Mouse (Mus musculus): ENCODE measurements around the gene Dnajc28. TPM values are rescaled to one million over a fixed set of nuclear protein-coding genes. Genes with fewer than 3 reads are reported as not detected.
A peak's percentile ranks its signal among the peaks of the same experiment; 100 is the strongest.
"Not testable (repeated sequence)": the region's sequence is repeated elsewhere in the genome, so short reads cannot be mapped to it uniquely, and the experiment has no call there.

Dnajc28 gene
- polyA plus RNA-seq, 1 experiment from 2014 or later = 4.1 TPM

- H3K9me3 ChIP-seq (ENCODE audit: control insufficient read depth, low read depth, low read length) = no peaks in the 10 kb centered on the region
- H3K4me1 ChIP-seq (ENCODE audit: control insufficient read depth, insufficient read depth, low read length) = peaks cover 10% of the 10 kb centered on the region; the same call in 1 of the 2 replicates
- no peak overlapping the region for H3K27ac ChIP-seq (ENCODE audit: low read length)
- peaks cover 42% of the 10 kb centered on the region for H3K36me3 ChIP-seq (ENCODE audit: control insufficient read depth, insufficient read depth, low read length)
- no peak for ATAC-seq (ENCODE audit: insufficient number of reproducible peaks, insufficient read depth, low FRiP score, low read depth)
- H3K4me3 ChIP-seq (ENCODE audit: low read depth, low read length) = no peak overlapping the region
- H3K27me3 ChIP-seq (ENCODE audit: control insufficient read depth, insufficient read depth, low read length) = no peaks in the 10 kb centered on the region
- WGBS = 95% methylated on average over 3 of the region's 3 CpGs
- H3K9ac ChIP-seq (replicated peaks; ENCODE audit: low read depth, low read length) = no peak overlapping the region
- H3K4me2 ChIP-seq (replicated peaks; ENCODE audit: low read depth, low read length) = no peak overlapping the region
Measured at GRCm38 (mm10) chr16:91652191-91652590, 33.4 kb upstream of the Dnajc28 start.

GRCm38 (mm10) chr16:91649781-91650180 lies 31.0 kb upstream of the Dnajc28 start:
- Histone ChIP-seq H3K9ac (replicated peaks; ENCODE audit: low read depth, low read length) (no peak overlapping the region), H3K27ac (ENCODE audit: low read length) (no peak overlapping the region), H3K9me3 (ENCODE audit: control insufficient read depth, low read depth, low read length) (no peaks in the 10 kb centered on the region), H3K4me1 (ENCODE audit: control insufficient read depth, insufficient read depth, low read length) (peaks cover 12% of the 10 kb centered on the region; the same call in 1 of the 2 replicates), H3K4me3 (ENCODE audit: low read depth, low read length) (no peak overlapping the region), H3K27me3 (ENCODE audit: control insufficient read depth, insufficient read depth, low read length) (no peaks in the 10 kb centered on the region), H3K4me2 (replicated peaks; ENCODE audit: low read depth, low read length) (no peak overlapping the region), H3K36me3 (ENCODE audit: control insufficient read depth, insufficient read depth, low read length) (peaks cover 18% of the 10 kb centered on the region)
- no peak for ATAC-seq (ENCODE audit: insufficient number of reproducible peaks, insufficient read depth, low FRiP score, low read depth)

- Histone ChIP-seq H3K4me1 (ENCODE audit: control insufficient read depth, insufficient read depth, low read length) (peaks cover 18% of the 10 kb centered on the region; the same call in 1 of the 2 replicates), H3K4me2 (replicated peaks; ENCODE audit: low read depth, low read length) (peak overlapping the region; percentile 52), H3K4me3 (ENCODE audit: low read depth, low read length) (peak overlapping the region; percentile 70), H3K27me3 (ENCODE audit: control insufficient read depth, insufficient read depth, low read length) (no peaks in the 10 kb centered on the region), H3K9me3 (ENCODE audit: control insufficient read depth, low read depth, low read length) (no peaks in the 10 kb centered on the region), H3K27ac (ENCODE audit: low read length) (no peak overlapping the region), H3K9ac (replicated peaks; ENCODE audit: low read depth, low read length) (0 out of 2 replicates have a peak overlapping the region, but pooled peaks have one; percentile 11), H3K36me3 (ENCODE audit: control insufficient read depth, insufficient read depth, low read length) (peaks cover 14% of the 10 kb centered on the region)
- no peak for ATAC-seq (ENCODE audit: insufficient number of reproducible peaks, insufficient read depth, low FRiP score, low read depth)
- 57% methylated on average over 3 of the region's 3 CpGs for WGBS
Measured at GRCm38 (mm10) chr16:91649246-91649645, 30.4 kb upstream of the Dnajc28 start.

- peaks cover 18% of the 10 kb centered on the region; the same call in 1 of the 2 replicates for H3K4me1 ChIP-seq (ENCODE audit: control insufficient read depth, insufficient read depth, low read length)
- H3K27me3 ChIP-seq (ENCODE audit: control insufficient read depth, insufficient read depth, low read length) = no peaks in the 10 kb centered on the region
- peak; percentile 53; the same call in 1 of the 2 replicates for ATAC-seq (ENCODE audit: insufficient number of reproducible peaks, insufficient read depth, low FRiP score, low read depth)
- peak overlapping the region; percentile 89 for H3K9ac ChIP-seq (replicated peaks; ENCODE audit: low read depth, low read length)
- peak overlapping the region; percentile 99 for H3K27ac ChIP-seq (ENCODE audit: low read length)
- peak overlapping the region; percentile 70 for H3K4me3 ChIP-seq (ENCODE audit: low read depth, low read length)
- H3K36me3 ChIP-seq (ENCODE audit: control insufficient read depth, insufficient read depth, low read length) = peaks cover 9% of the 10 kb centered on the region
- no peaks in the 10 kb centered on the region for H3K9me3 ChIP-seq (ENCODE audit: control insufficient read depth, low read depth, low read length)
- H3K4me2 ChIP-seq (replicated peaks; ENCODE audit: low read depth, low read length) = peak overlapping the region; percentile 52
- WGBS = under 1% methylated on average over 25 of the region's 25 CpGs
Measured at GRCm38 (mm10) chr16:91648220-91648550, 29.4 kb upstream of the Dnajc28 start.

- Histone ChIP-seq H3K9ac (replicated peaks; ENCODE audit: low read depth, low read length) (peak within 1 kb of the TSS; percentile 89), H3K9me3 (ENCODE audit: control insufficient read depth, low read depth, low read length) (no peaks in the 10 kb centered on the region), H3K4me3 (ENCODE audit: low read depth, low read length) (peak within 1 kb of the TSS; percentile 70), H3K27me3 (ENCODE audit: control insufficient read depth, insufficient read depth, low read length) (no peaks in the 10 kb centered on the region), H3K4me1 (ENCODE audit: control insufficient read depth, insufficient read depth, low read length) (peaks cover 18% of the 10 kb centered on the region; the same call in 1 of the 2 replicates), H3K27ac (ENCODE audit: low read length) (peak within 1 kb of the TSS; percentile 99), H3K36me3 (ENCODE audit: control insufficient read depth, insufficient read depth, low read length) (peaks cover 8% of the 10 kb centered on the region), H3K4me2 (replicated peaks; ENCODE audit: low read depth, low read length) (peak within 1 kb of the TSS; percentile 78)
- peak; percentile 97 for ATAC-seq (ENCODE audit: insufficient number of reproducible peaks, insufficient read depth, low FRiP score, low read depth)
- WGBS = under 1% methylated on average over 68 of the region's 70 CpGs
Measured at GRCm38 (mm10) chr16:91647461-91648219, 28.8 kb upstream of the Dnajc28 start, which contains the start of gene Son. Son (plus strand) TSS chr16:91647506.

GRCm38 (mm10) chr16:91646681-91647419 lies 28.0 kb upstream of the Dnajc28 start, which contains the start of gene Gart:
Gart (minus strand) TSS chr16:91646952.
- Histone ChIP-seq H3K9ac (replicated peaks; ENCODE audit: low read depth, low read length) (peak within 1 kb of the TSS; percentile 89), H3K27me3 (ENCODE audit: control insufficient read depth, insufficient read depth, low read length) (no peaks in the 10 kb centered on the region), H3K4me3 (ENCODE audit: low read depth, low read length) (peak within 1 kb of the TSS; percentile 70), H3K4me1 (ENCODE audit: control insufficient read depth, insufficient read depth, low read length) (peaks cover 13% of the 10 kb centered on the region; the same call in 1 of the 2 replicates), H3K9me3 (ENCODE audit: control insufficient read depth, low read depth, low read length) (no peaks in the 10 kb centered on the region), H3K27ac (ENCODE audit: low read length) (peak within 1 kb of the TSS; percentile 99), H3K36me3 (ENCODE audit: control insufficient read depth, insufficient read depth, low read length) (peaks cover 6% of the 10 kb centered on the region), H3K4me2 (replicated peaks; ENCODE audit: low read depth, low read length) (peak within 1 kb of the TSS; percentile 78)
- under 1% methylated on average over 59 of the region's 59 CpGs for WGBS
- peak; percentile 88 for ATAC-seq (ENCODE audit: insufficient number of reproducible peaks, insufficient read depth, low FRiP score, low read depth)

GRCm38 (mm10) chr16:91645995-91646602 lies 27.3 kb upstream of the Dnajc28 start:
- H3K9me3 ChIP-seq (ENCODE audit: control insufficient read depth, low read depth, low read length) = no peaks in the 10 kb centered on the region
- peak overlapping the region; percentile 99; the same call in 1 of the 2 replicates for H3K27ac ChIP-seq (ENCODE audit: low read length)
- 1% methylated on average over 11 of the region's 11 CpGs for WGBS
- H3K4me1 ChIP-seq (ENCODE audit: control insufficient read depth, insufficient read depth, low read length) = peaks cover 13% of the 10 kb centered on the region; the same call in 1 of the 2 replicates
- peaks cover 13% of the 10 kb centered on the region for H3K36me3 ChIP-seq (ENCODE audit: control insufficient read depth, insufficient read depth, low read length)
- no peaks in the 10 kb centered on the region for H3K27me3 ChIP-seq (ENCODE audit: control insufficient read depth, insufficient read depth, low read length)
- peak overlapping the region; percentile 70 for H3K4me3 ChIP-seq (ENCODE audit: low read depth, low read length)
- H3K9ac ChIP-seq (replicated peaks; ENCODE audit: low read depth, low read length) = peak overlapping the region; percentile 23
- H3K4me2 ChIP-seq (replicated peaks; ENCODE audit: low read depth, low read length) = peak overlapping the region; percentile 78
- no peak for ATAC-seq (ENCODE audit: insufficient number of reproducible peaks, insufficient read depth, low FRiP score, low read depth)

- H3K4me1 ChIP-seq (ENCODE audit: control insufficient read depth, insufficient read depth, low read length) = peaks cover 13% of the 10 kb centered on the region; the same call in 1 of the 2 replicates
- no CpG with 5 or more reads among the region's 2 CpGs for WGBS
- not testable (repeated sequence) for H3K9me3 ChIP-seq (ENCODE audit: control insufficient read depth, low read depth, low read length); ATAC-seq (ENCODE audit: insufficient number of reproducible peaks, insufficient read depth, low FRiP score, low read depth); H3K9ac ChIP-seq (replicated peaks; ENCODE audit: low read depth, low read length); H3K4me3 ChIP-seq (ENCODE audit: low read depth, low read length); H3K27ac ChIP-seq (ENCODE audit: low read length); H3K27me3 ChIP-seq (ENCODE audit: control insufficient read depth, insufficient read depth, low read length)
- peaks cover 18% of the 10 kb centered on the region for H3K36me3 ChIP-seq (ENCODE audit: control insufficient read depth, insufficient read depth, low read length)
- peak overlapping the region; percentile 78; the same call in 1 of the 2 replicates for H3K4me2 ChIP-seq (replicated peaks; ENCODE audit: low read depth, low read length)
Measured at GRCm38 (mm10) chr16:91645420-91645819, 26.6 kb upstream of the Dnajc28 start.
